Mouse (Mus musculus) heart, embryonic 13.5 days (tissue): ENCODE data around the gene Crtac1. TPM values are rescaled to one million over a fixed set of nuclear protein-coding genes. Genes with fewer than 3 reads are reported as not detected.
A peak's percentile ranks its signal among the peaks of the same experiment; 100 is the strongest.

Experiments
- ATAC-seq: fragments of 200-750 bp; cut with Nextera tagmentation; 2 replicates; pipeline ENCODE4 v1.8.0; 2017; ENCODE audit warnings: moderate TSS enrichment; ENCODE audit not compliant: insufficient number of reproducible peaks, low FRiP score, low TSS enrichment; ENCODE audit errors: extremely low read depth
- H3K27ac ChIP-seq: fragments of 300-500 bp; sonication (generic); replicated peaks from 2 replicates; pipeline ENCODE4 v1.5.1; 2015; ENCODE audit warnings: moderate library complexity, mild to moderate bottlenecking, inconsistent platforms
- H3K27me3 ChIP-seq: fragments of 300-500 bp; sonication (generic); replicated peaks from 2 replicates; pipeline ENCODE4 v1.6.1; 2015; ENCODE audit warnings: mild to moderate bottlenecking, inconsistent platforms
- H3K36me3 ChIP-seq: fragments of 300-500 bp; sonication (generic); 2 replicates; pipeline ENCODE4 v1.6.1; 2015; ENCODE audit warnings: mild to moderate bottlenecking, inconsistent platforms
- H3K4me1 ChIP-seq: fragments of 300-500 bp; sonication (generic); 2 replicates; pipeline ENCODE4 v1.6.1; 2015; ENCODE audit warnings: inconsistent platforms
- H3K4me2 ChIP-seq: fragments of 300-500 bp; sonication (generic); 2 replicates; pipeline ENCODE4 v1.6.1; 2015; ENCODE audit warnings: inconsistent platforms, mild to moderate bottlenecking, moderate library complexity
- H3K4me3 ChIP-seq: fragments of 300-500 bp; sonication (generic); 2 replicates; pipeline ENCODE4 v1.5.1; 2015; ENCODE audit warnings: moderate library complexity, mild to moderate bottlenecking, inconsistent platforms
- H3K9ac ChIP-seq: fragments of 300-500 bp; sonication (generic); 2 replicates; pipeline ENCODE4 v1.6.1; 2015; ENCODE audit warnings: inconsistent platforms, mild to moderate bottlenecking, moderate library complexity
- H3K9me3 ChIP-seq: fragments of 300-500 bp; sonication (generic); 2 replicates; pipeline ENCODE4 v1.6.1; 2016; ENCODE audit warnings: inconsistent platforms
- WGBS: fragments of 180-500 bp; shearing (Covaris S2); methylation state at CpG from one replicate; pipeline ENCODE4 v1.1.7; 2015; ENCODE audit warnings: mixed read lengths; 5-methylcytosine and 5-hydroxymethylcytosine counted together
- polyA plus RNA-seq: library from polyadenylated mRNA; unstranded; fragments of >200 nt; fragmentation: Nextera tagmentation; extraction: Ambion mirVana; gene quantifications from 2 replicates; pipeline ENCODE4 v1.2.1, GENCODE M21; 2015

The Crtac1 gene
- 0.36 and 0.75 TPM in 2 replicates for polyA plus RNA-seq

DNA sequence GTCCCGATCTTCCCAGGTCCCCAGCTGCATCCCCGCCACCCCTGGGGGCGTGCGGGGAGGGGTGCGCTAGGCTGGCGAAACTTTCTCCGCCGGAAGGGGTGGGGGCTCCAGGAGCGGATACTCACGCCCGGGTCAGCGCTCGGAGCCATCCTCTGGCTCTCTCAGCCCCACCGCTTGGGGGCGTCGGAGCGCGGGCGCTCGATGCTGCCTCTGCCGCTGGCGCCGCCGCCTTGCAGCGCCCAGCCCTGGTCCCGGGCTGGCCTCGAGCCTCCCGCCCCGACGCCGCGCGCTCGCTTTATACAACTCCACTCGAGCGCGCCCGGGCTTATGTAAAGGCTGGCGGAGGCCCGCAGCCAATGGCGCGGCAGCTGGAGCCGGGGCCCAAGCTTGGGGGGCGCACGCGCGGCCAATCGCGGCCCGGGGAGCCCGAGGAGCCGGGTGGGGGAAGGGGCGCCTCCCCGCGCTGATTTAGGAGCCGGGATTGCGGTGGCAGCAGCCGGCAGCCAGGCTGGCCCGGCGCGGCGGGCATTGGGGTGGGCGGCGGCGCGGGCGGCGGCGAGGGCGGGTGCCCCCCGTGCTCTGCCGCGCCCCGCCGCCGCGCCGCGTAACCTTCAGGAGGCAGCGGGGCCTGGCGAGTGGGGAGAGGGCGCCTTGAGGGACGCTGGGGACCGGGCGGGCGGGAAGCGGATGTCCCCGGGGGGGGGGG is at the start of gene Crtac1:
TSS of gene Crtac1 (minus strand) at position 299 of the 706 bp plus-strand sequence.
- Histone ChIP-seq H3K27me3 (peaks cover 98% of the 10 kb centered on the region), H3K4me3 (peak within 1 kb of the TSS; percentile 58), H3K36me3 (no peaks in the 10 kb centered on the region), H3K27ac (no peak within 1 kb of the TSS), H3K9me3 (no peaks in the 10 kb centered on the region), H3K4me2 (peak within 1 kb of the TSS; percentile 79), H3K9ac (peak within 1 kb of the TSS; percentile 58), H3K4me1 (peaks cover 16% of the 10 kb centered on the region)
- WGBS: 1% methylated on average over 76 of the region's 88 CpGs
- 0 out of 2 replicates have a peak, but pooled peaks have one; percentile 37 for ATAC-seq

DNA sequence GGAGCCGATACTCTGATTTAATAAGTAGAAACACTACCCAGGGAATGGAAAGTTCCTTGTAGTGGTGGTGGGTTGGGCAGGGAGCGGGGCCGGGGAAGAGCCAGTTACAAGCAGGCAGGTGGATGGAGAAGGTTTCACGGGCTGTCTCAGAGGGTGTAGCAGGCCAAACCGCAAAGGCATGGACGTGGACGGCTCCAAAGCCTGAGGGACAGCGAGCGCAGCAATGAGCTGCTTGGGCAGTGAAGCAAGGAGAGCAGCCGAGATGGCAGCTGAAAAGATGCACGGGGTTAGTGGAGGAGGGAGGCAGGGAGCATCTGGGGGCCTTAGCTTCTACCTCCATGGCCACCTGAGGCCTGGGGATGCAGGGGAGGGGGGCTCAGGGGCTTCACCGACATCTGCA is 46.7 kb upstream of the Crtac1 start:
- Histone ChIP-seq H3K27ac (no peak overlapping the region), H3K9ac (no peak overlapping the region), H3K36me3 (no peaks in the 10 kb centered on the region), H3K4me3 (no peak overlapping the region), H3K9me3 (no peaks in the 10 kb centered on the region), H3K27me3 (peaks cover 93% of the 10 kb centered on the region), H3K4me2 (no peak overlapping the region), H3K4me1 (no peaks in the 10 kb centered on the region)
- ATAC-seq: no peak
- 49% methylated on average over 12 of the region's 12 CpGs for WGBS

DNA sequence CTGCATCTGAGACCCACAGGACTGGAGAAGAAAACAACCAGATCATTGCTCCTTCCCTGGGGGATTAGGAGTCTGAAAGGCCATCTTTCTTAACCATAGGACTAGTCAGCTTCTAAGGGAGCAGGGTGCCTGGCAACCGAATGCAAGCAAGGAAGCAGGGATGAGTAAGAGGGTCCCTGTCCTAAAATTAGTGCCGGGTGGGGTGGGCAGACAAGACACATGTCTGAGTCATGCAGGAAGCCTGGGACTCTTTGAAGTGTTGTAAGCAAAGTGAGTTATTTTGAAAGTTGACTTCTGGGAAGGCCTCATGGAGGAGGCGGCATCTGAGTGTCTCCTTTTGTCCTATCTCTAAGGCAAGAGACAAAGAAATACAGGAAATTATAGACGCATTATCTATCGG is 46.2 kb upstream of the Crtac1 start:
- WGBS: 44% methylated on average over 5 of the region's 5 CpGs
- Histone ChIP-seq H3K4me3 (no peak overlapping the region), H3K9ac (no peak overlapping the region), H3K4me2 (no peak overlapping the region), H3K27ac (no peak overlapping the region), H3K36me3 (no peaks in the 10 kb centered on the region), H3K4me1 (no peaks in the 10 kb centered on the region), H3K27me3 (peaks cover 88% of the 10 kb centered on the region), H3K9me3 (no peaks in the 10 kb centered on the region)
- no peak for ATAC-seq

DNA sequence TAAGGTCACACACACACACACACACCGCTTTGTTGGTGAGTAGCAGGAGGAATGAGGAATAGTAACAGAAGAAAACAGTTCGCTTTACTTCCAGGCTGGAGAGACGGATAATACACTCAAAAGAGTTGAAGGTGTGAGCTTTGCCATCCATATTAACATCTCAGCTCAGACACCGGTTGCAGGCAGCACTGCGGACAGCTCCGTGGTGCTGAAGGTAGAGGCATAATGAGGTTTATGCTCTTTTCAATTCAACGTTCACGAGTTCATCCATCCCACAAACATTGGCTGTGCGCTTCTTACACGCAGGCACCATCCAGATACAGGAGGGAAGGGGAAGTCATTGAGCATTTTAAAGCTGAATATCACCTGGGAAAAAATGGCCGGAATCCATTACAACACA is 41.2 kb upstream of the Crtac1 start:
- no peak for ATAC-seq
- Histone ChIP-seq H3K4me1 (no peaks in the 10 kb centered on the region), H3K4me2 (no peak overlapping the region), H3K36me3 (no peaks in the 10 kb centered on the region), H3K27me3 (peaks cover 64% of the 10 kb centered on the region), H3K9ac (no peak overlapping the region), H3K4me3 (no peak overlapping the region), H3K27ac (no peak overlapping the region), H3K9me3 (no peaks in the 10 kb centered on the region)
- 22% methylated on average over 11 of the region's 11 CpGs for WGBS

DNA sequence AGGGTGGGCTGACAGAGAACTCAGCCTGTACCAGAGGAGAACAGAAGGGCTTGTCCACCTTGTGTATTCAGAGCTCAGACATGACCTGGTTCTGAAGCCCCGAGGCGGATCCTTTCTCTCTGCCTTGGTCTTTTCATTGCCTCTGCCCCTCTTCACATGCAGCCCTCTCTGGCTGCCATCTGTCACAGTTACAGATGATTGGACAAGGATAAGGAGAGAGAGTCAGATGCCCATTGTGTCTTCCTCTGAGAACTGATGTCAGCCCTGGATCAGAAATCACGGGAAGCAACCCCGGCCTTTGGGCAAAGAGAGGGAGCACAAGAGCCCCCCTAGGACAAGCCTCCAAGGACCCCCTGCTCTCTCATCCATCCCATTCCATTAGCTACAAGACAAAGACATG is 40.0 kb upstream of the Crtac1 start:
- ATAC-seq: no peak
- 83% methylated on average over 4 of the region's 4 CpGs for WGBS
- Histone ChIP-seq H3K9me3 (no peaks in the 10 kb centered on the region), H3K27ac (no peak overlapping the region), H3K4me1 (no peaks in the 10 kb centered on the region), H3K4me2 (no peak overlapping the region), H3K36me3 (no peaks in the 10 kb centered on the region), H3K9ac (no peak overlapping the region), H3K4me3 (no peak overlapping the region), H3K27me3 (peaks cover 53% of the 10 kb centered on the region)

DNA sequence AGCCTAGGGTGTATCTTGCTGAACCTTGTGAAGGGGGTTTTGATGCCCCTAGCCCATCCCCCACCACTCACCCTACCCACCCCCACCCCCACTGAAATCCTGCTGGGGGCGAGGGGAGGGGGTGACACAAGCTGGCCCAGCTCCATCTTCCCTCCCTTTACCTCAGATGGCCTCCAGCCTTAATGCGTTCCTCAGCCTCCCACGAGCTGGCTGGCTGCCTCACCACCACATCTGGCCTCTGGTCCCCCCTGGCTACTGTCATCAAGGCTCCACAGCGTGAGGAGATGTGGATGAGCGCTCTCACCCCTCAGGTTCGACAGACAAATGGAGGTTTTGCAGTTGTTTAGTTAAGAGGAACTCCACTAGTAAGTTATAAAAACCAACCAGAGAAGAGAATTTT is 30.3 kb upstream of the Crtac1 start:
- no peaks in the 10 kb centered on the region for H3K36me3 ChIP-seq
- H3K27me3 ChIP-seq: peaks cover 98% of the 10 kb centered on the region
- WGBS: 23% methylated on average over 6 of the region's 6 CpGs
- H3K4me1 ChIP-seq: peaks cover 5% of the 10 kb centered on the region; the same call in 1 of the 2 replicates
- no peak overlapping the region for H3K4me3 ChIP-seq
- no peak; the same call in 1 of the 2 replicates for ATAC-seq
- no peak overlapping the region for H3K27ac ChIP-seq
- no peak overlapping the region for H3K4me2 ChIP-seq
- H3K9me3 ChIP-seq: no peaks in the 10 kb centered on the region
- no peak overlapping the region for H3K9ac ChIP-seq

DNA sequence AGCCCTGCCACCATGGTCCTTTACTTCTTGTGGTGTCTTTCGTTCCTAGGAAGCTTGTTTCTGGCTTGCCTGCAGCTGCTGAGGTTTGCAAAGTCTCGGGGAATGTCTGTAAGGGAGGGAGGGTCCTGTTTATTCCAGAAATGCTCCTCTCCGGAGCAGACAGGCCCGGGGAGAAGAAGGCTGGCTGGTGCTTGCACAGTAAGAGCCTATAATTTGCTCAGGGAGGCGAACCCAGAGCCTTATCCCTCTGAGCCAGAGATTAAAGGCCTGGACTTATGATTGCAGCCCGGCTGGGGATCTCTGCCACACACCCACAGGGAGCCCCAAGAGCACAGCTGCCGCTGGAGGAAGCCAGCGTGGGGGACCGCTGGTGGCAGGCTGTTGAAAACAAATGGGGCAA is 29.8 kb upstream of the Crtac1 start:
- H3K9me3 ChIP-seq: no peaks in the 10 kb centered on the region

DNA sequence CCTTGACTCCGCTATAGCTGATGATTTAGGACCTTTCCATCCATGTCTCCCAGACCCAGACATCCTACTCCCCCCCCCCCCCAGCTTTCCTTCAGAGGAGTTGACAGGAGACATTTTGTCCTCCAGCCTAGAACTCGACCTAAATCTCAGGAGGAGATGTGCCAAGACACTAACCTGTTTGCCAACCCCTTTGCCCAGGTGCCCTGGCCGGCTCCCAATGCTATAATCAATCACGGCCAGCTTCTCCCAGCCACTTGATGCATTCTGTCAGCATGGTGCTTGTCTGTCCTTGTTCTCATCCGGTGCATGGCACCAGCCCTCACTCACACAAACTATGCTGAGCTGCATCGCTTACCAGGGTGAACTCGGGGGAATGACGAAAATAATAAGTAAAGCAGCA is 27.9 kb upstream of the Crtac1 start:
- peaks cover 7% of the 10 kb centered on the region; the same call in 1 of the 2 replicates for H3K4me1 ChIP-seq
- H3K27me3 ChIP-seq: peaks cover 97% of the 10 kb centered on the region
- 78% methylated on average over 8 of the region's 8 CpGs for WGBS
- H3K9ac ChIP-seq: no peak overlapping the region
- no peak overlapping the region for H3K4me2 ChIP-seq
- no peaks in the 10 kb centered on the region for H3K9me3 ChIP-seq
- H3K4me3 ChIP-seq: no peak overlapping the region
- H3K27ac ChIP-seq: no peak overlapping the region
- no peak for ATAC-seq
- H3K36me3 ChIP-seq: no peaks in the 10 kb centered on the region

More for the DNA sequence above, 29.8 kb upstream of the Crtac1 start:
- 18% methylated on average over 9 of the region's 9 CpGs for WGBS
- Histone ChIP-seq H3K27me3 (peaks cover 99% of the 10 kb centered on the region), H3K4me3 (no peak overlapping the region), H3K27ac (no peak overlapping the region), H3K36me3 (no peaks in the 10 kb centered on the region), H3K4me2 (no peak overlapping the region), H3K9ac (no peak overlapping the region), H3K4me1 (peaks cover 5% of the 10 kb centered on the region; the same call in 1 of the 2 replicates)
- ATAC-seq: no peak

DNA sequence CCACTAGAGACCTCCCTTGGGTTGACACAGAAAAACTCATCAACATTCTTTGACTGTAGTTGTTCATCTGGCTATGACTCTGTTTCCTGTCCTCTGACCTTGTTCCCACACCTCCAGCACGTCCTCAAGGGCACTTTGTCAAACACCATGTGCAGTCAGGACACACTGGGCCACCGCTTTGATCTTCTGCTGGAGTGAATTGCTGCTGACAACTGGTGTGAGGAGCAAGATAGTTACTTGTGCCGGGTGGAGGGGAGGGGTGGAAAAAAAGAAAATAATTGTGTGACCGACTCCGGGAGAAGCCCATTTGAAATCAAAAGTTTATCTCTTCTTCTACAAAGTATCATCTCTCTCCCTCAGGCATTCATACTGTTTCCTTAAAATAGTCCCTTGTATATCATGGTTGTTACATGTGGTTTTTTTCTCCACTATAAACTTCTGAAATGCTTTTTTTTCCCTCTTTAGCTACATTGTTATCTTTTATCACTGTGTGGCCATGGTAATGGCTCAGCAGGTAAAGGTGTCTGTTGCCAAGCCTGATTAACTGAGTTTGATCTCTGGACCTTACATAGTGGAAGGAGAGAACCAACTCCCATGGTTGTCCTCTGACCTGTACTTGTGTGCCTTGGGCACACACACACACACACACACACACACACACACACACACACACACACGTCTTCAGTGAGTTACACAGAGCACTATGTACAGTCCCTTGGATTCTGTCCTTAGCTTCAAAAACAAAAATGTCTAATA is 23.1 kb upstream of the Crtac1 start:
- H3K36me3 ChIP-seq: no peaks in the 10 kb centered on the region
- 0 out of 2 replicates have a peak, but pooled peaks cover 5% of the 10 kb centered on the region for H3K4me1 ChIP-seq
- H3K9ac ChIP-seq: no peak overlapping the region
- no peak; the same call in 1 of the 2 replicates for ATAC-seq
- H3K27me3 ChIP-seq: peaks cover 87% of the 10 kb centered on the region
- no peak overlapping the region for H3K4me2 ChIP-seq
- 19% methylated on average over 6 of the region's 6 CpGs for WGBS
- no peaks in the 10 kb centered on the region for H3K9me3 ChIP-seq
- no peak overlapping the region for H3K4me3 ChIP-seq
- H3K27ac ChIP-seq: no peak overlapping the region

DNA sequence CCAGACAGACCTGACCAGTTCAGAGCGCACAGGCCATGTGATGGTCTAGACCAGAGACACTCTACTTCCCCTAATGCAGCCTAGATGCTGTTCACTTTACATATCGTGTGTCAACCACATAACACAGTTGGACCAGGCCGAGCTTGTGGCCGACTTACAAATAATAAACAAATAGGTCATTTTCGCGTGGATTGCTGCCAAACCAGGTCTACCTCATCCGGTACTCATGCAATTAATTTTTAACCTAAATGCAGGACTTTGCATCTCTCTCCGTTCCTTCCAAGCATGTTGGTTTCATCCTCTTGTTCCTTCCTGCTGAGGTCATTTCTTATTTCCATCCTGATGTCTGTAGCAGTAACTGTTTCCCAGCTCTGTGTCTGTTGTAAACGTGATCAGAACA is 22.4 kb upstream of the Crtac1 start:
- no peak overlapping the region for H3K9ac ChIP-seq
- H3K9me3 ChIP-seq: no peaks in the 10 kb centered on the region
- 79% methylated on average over 9 of the region's 9 CpGs for WGBS
- peaks cover 87% of the 10 kb centered on the region for H3K27me3 ChIP-seq
- no peak overlapping the region for H3K4me2 ChIP-seq
- H3K36me3 ChIP-seq: no peaks in the 10 kb centered on the region
- H3K27ac ChIP-seq: no peak overlapping the region
- no peak overlapping the region for H3K4me3 ChIP-seq
- ATAC-seq: no peak
- 0 out of 2 replicates have a peak, but pooled peaks cover 5% of the 10 kb centered on the region for H3K4me1 ChIP-seq

DNA sequence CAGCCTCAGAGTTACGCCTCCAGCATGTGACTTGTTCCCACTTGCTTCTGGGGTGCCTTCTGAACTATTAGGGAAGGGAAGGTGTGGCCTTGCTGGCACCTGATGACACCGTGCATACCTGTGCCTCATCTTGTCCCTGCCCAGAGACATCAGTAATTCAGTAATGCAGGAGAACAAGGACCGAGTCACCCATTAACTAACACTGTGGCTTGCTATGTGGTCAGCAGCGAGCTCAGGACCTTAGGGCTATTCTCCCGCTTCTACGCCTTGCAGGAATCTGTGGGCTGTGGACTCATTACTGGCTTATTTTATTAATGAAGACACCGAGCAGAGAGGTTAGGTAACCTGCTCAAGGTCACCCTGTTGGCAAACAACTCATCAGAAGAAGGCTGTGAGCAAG is 21.0 kb upstream of the Crtac1 start:
- Histone ChIP-seq H3K27ac (no peak overlapping the region), H3K27me3 (peaks cover 84% of the 10 kb centered on the region), H3K9ac (no peak overlapping the region), H3K4me3 (no peak overlapping the region), H3K4me2 (no peak overlapping the region), H3K9me3 (no peaks in the 10 kb centered on the region), H3K4me1 (0 out of 2 replicates have a peak, but pooled peaks cover 5% of the 10 kb centered on the region), H3K36me3 (no peaks in the 10 kb centered on the region)
- ATAC-seq: no peak
- WGBS: 76% methylated on average over 7 of the region's 7 CpGs
